Mouse (Mus musculus) layer of hippocampus, adult 2 months (tissue): ENCODE measurements around the gene Ubl5. TPM values are rescaled to one million over a fixed set of nuclear protein-coding genes. Genes with fewer than 3 reads are reported as not detected.

Experiments
- DNase-seq, 2 experiments: peaks; one replicate each; pipeline ENCODE4 v3.0.0; 2022; ENCODE audit warnings: low spot score in 2 of 2
- H3K27ac ChIP-seq: fragments of 200-600 bp; 2 replicates; pipeline ENCODE4 v1.8.1; 2022
- H3K4me3 ChIP-seq: fragments of 200-600 bp; 2 replicates; pipeline ENCODE4 v1.8.1; 2022; ENCODE audit warnings: mild to moderate bottlenecking
- CTCF ChIP-seq: fragments of 200-600 bp; conservative IDR thresholded peaks from 2 replicates; pipeline ENCODE4 v1.8.1; 2022; ENCODE audit warnings: antibody characterized with exemption, mild to moderate bottlenecking, moderate library complexity
- total RNA-seq, 2 experiments: library from RNA; stranded (reverse); gene quantifications; 2 replicates each; pipeline ENCODE4 v1.2.3; 2021

The Ubl5 gene
- total RNA-seq, 2 experiments from 2014 or later, result 277 to 326 TPM

GRCm38 (mm10) chr9:20664366-20664765 lies 21.7 kb downstream of the Ubl5 start:
- TF ChIP-seq CTCF, result peak; percentile 42
- Histone ChIP-seq H3K4me3 (no peak overlapping the region; the same call in 1 of the 2 replicates), H3K27ac (peak overlapping the region; percentile 86)
- peak; percentile 65 to 69 for DNase-seq

- Histone ChIP-seq H3K27ac (peak overlapping the region; percentile 86), H3K4me3 (no peak overlapping the region)
- DNase-seq, result no peak
- no peak for TF ChIP-seq CTCF
These were observed 22.4 kb downstream of the Ubl5 start for GRCm38 (mm10) chr9:20664982-20665637.

GRCm38 (mm10) chr9:20665925-20666324 lies 23.2 kb downstream of the Ubl5 start:
- no peak for TF ChIP-seq CTCF
- Histone ChIP-seq H3K4me3 (no peak overlapping the region), H3K27ac (peak overlapping the region; percentile 86)
- no peak for DNase-seq

- Histone ChIP-seq H3K4me3 (no peak overlapping the region), H3K27ac (no peak overlapping the region; the same call in 1 of the 2 replicates)
- DNase-seq, result no peak
- TF ChIP-seq CTCF, result no peak
These were observed 23.9 kb downstream of the Ubl5 start for GRCm38 (mm10) chr9:20666510-20667034.

GRCm38 (mm10) chr9:20668065-20668464 lies 25.4 kb downstream of the Ubl5 start:
- no peak for TF ChIP-seq CTCF
- no peak for DNase-seq
- Histone ChIP-seq H3K4me3 (no peak overlapping the region), H3K27ac (no peak overlapping the region)

- TF ChIP-seq CTCF, result no peak
- no peak overlapping the region for H3K4me3 ChIP-seq
- no peak overlapping the region for H3K27ac ChIP-seq
- no peak for DNase-seq
These were observed 29.4 kb downstream of the Ubl5 start for GRCm38 (mm10) chr9:20672047-20672446.

GRCm38 (mm10) chr9:20677892-20678291 lies 35.2 kb downstream of the Ubl5 start:
- TF ChIP-seq CTCF, result no peak
- no peak for DNase-seq
- no peak overlapping the region for H3K27ac ChIP-seq

GRCm38 (mm10) chr9:20680378-20680958 lies 37.8 kb downstream of the Ubl5 start:
- DNase-seq, result no peak
- H3K4me3 ChIP-seq, result no peak overlapping the region
- no peak overlapping the region for H3K27ac ChIP-seq
- TF ChIP-seq CTCF, result no peak

More at GRCm38 (mm10) chr9:20677892-20678291, 35.2 kb downstream of the Ubl5 start:
- no peak overlapping the region for H3K4me3 ChIP-seq

GRCm38 (mm10) chr9:20681546-20682388 lies 39.1 kb downstream of the Ubl5 start:
- no peak for DNase-seq
- Histone ChIP-seq H3K27ac (peak overlapping the region; percentile 43; the same call in 1 of the 2 replicates), H3K4me3 (no peak overlapping the region)
- peak; percentile 27 for TF ChIP-seq CTCF

- H3K4me3 ChIP-seq, result no peak overlapping the region
- H3K27ac ChIP-seq, result peak overlapping the region; percentile 43; the same call in 1 of the 2 replicates
- DNase-seq, result no peak
- no peak for TF ChIP-seq CTCF
These were observed 39.7 kb downstream of the Ubl5 start for GRCm38 (mm10) chr9:20682389-20682722.

GRCm38 (mm10) chr9:20685081-20685861 lies 42.6 kb downstream of the Ubl5 start:
- DNase-seq, result no peak
- H3K27ac ChIP-seq, result peak overlapping the region; percentile 64
- TF ChIP-seq CTCF, result no peak
- no peak overlapping the region for H3K4me3 ChIP-seq

GRCm38 (mm10) chr9:20689403-20689802 lies 46.7 kb downstream of the Ubl5 start:
- Histone ChIP-seq H3K4me3 (no peak overlapping the region), H3K27ac (no peak overlapping the region)
- TF ChIP-seq CTCF, result no peak
- DNase-seq, result no peak
